Mouse (Mus musculus) heart, embryonic 11.5 days (tissue): ENCODE results near the gene Cdk19. TPM values are rescaled to one million over a fixed set of nuclear protein-coding genes. Genes with fewer than 3 reads are reported as not detected.

Experiments
- ATAC-seq: fragments of 200-750 bp; cut with Nextera tagmentation; replicated peaks from 2 replicates; pipeline ENCODE4 v1.8.0; 2017; ENCODE audit warnings: moderate library complexity; ENCODE audit not compliant: insufficient number of reproducible peaks, low FRiP score, low TSS enrichment
- H3K27ac ChIP-seq: fragments of 300-500 bp; sonication (generic); 2 replicates; pipeline ENCODE4 v1.5.1; 2014; ENCODE audit warnings: mild to moderate bottlenecking, low read depth, low read length
- H3K27me3 ChIP-seq: fragments of 300-500 bp; sonication (generic); 2 replicates; pipeline ENCODE4 v1.6.1; 2014; ENCODE audit warnings: mild to moderate bottlenecking, low read length, mixed read lengths; ENCODE audit not compliant: control insufficient read depth, insufficient read depth
- H3K36me3 ChIP-seq: fragments of 300-500 bp; sonication (generic); 2 replicates; pipeline ENCODE4 v1.6.1; 2014; ENCODE audit warnings: mild to moderate bottlenecking, low read length, moderate library complexity, mixed read lengths; ENCODE audit not compliant: control insufficient read depth, insufficient read depth
- H3K4me1 ChIP-seq: fragments of 300-500 bp; sonication (generic); 2 replicates; pipeline ENCODE4 v1.6.1; 2014; ENCODE audit warnings: low read length; ENCODE audit not compliant: control insufficient read depth, insufficient read depth
- H3K4me2 ChIP-seq: fragments of 300-500 bp; sonication (generic); 2 replicates; pipeline ENCODE4 v1.6.1; 2014; ENCODE audit warnings: mild to moderate bottlenecking, moderate library complexity
- H3K4me3 ChIP-seq: fragments of 300-500 bp; sonication (generic); 2 replicates; pipeline ENCODE4 v1.5.1; 2014; ENCODE audit warnings: low read depth, low read length
- H3K9ac ChIP-seq: fragments of 300-500 bp; sonication (generic); 2 replicates; pipeline ENCODE4 v1.6.1; 2014; ENCODE audit warnings: mild to moderate bottlenecking, low read depth, low read length, moderate library complexity
- H3K9me3 ChIP-seq: fragments of 300-500 bp; sonication (generic); replicated peaks from 2 replicates; pipeline ENCODE4 v1.6.1; 2016; ENCODE audit warnings: low read length; ENCODE audit not compliant: control insufficient read depth
- WGBS: fragments of 180-500 bp; shearing (Covaris S2); extraction: QIAGEN DNeasy Blood & Tissue Kit; methylation state at CpG from one replicate; pipeline ENCODE4 v1.1.7; 2014; ENCODE audit not compliant: insufficient replicate concordance; 5-methylcytosine and 5-hydroxymethylcytosine counted together
- polyA plus RNA-seq: library from polyadenylated mRNA; unstranded; fragments of >200 nt; fragmentation: Nextera tagmentation; extraction: Ambion mirVana; gene quantifications from 2 replicates; pipeline ENCODE4 v1.2.1, GENCODE M21; 2014

The Cdk19 gene
- polyA plus RNA-seq, 1 experiment from 2014 or later: 6.4 TPM

DNA sequence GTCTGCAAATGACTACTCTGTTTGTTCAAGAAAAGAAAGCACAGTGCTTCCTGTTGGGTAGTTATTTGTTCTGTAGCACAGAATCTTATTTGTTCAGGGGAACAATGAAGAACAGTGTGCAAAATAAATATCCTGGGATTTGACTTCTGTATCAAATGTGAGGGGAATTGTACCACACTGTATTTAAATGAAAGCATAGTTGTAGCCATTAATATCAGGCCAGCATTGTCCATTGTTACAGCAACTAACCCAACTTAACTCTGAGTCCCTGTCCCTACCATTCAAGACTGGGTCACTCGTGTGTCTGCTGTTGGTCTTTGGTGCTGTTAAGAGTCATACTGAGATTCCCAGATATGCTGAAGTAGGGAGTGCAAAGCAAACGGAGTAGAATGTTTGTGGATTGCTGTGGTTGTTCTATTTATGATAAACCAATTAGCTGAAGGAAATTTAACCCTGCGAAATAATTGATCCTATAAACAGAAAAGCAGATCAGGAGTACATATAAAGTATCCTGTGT, 106.8 kb downstream of the Cdk19 start:
- H3K4me1 ChIP-seq: no peaks in the 10 kb centered on the region; the same call in 1 of the 2 replicates
- WGBS: 52% methylated on average over 3 of the region's 3 CpGs
- no peaks in the 10 kb centered on the region for H3K9me3 ChIP-seq
- no peak overlapping the region for H3K27ac ChIP-seq
- H3K27me3 ChIP-seq: no peaks in the 10 kb centered on the region
- H3K36me3 ChIP-seq: no peaks in the 10 kb centered on the region
- no peak for ATAC-seq
- no peak overlapping the region for H3K9ac ChIP-seq
- no peak overlapping the region for H3K4me3 ChIP-seq
- H3K4me2 ChIP-seq: no peak overlapping the region

DNA sequence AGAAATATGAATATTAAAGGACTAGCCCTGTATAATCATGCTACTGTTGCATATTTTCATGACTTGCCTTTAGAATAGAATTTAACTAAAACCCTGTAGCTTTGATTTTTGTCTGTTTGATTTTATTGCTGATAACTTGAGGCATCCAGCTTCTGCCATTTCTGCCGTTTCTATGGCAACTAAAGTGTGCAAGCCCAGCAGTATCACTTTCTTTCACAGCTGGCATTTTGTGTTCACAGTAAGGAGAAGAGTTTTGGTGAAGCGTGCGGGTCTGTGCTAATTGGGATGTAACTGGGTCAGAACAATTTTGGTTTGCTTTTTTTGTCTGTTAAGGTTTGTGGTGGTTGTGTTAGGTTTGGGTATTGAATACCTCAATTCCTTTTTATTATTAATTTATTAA, 107.3 kb downstream of the Cdk19 start:
- H3K27me3 ChIP-seq: no peaks in the 10 kb centered on the region
- H3K4me1 ChIP-seq: peaks cover 3% of the 10 kb centered on the region
- no peak for ATAC-seq
- no peaks in the 10 kb centered on the region for H3K36me3 ChIP-seq
- H3K27ac ChIP-seq: no peak overlapping the region
- H3K4me2 ChIP-seq: no peak overlapping the region
- no peaks in the 10 kb centered on the region for H3K9me3 ChIP-seq
- 78% methylated on average over 3 of the region's 3 CpGs for WGBS
- H3K9ac ChIP-seq: no peak overlapping the region
- no peak overlapping the region for H3K4me3 ChIP-seq

DNA sequence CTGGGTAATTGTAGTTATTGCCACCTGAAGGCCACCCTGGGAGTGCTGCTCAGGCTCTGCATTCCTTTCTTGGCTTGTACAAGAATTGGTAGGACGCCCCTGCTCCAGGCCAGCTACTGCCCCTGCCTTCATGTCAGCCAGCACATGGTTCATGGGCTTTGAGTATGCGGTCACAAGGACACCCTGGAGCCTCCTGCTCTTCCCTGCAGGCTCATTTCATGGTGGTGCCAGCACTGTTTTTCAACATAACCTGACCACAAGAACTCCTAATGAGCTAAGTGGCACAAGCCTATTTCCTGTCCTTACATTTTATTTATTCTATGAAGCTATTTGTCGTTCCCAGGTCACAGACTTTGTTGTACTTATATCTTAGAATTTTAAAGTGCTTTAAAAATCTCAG, 107.9 kb downstream of the Cdk19 start:
- Histone ChIP-seq H3K4me1 (peaks cover 9% of the 10 kb centered on the region), H3K27me3 (no peaks in the 10 kb centered on the region), H3K9ac (no peak overlapping the region), H3K9me3 (no peaks in the 10 kb centered on the region), H3K27ac (no peak overlapping the region), H3K36me3 (no peaks in the 10 kb centered on the region), H3K4me2 (no peak overlapping the region), H3K4me3 (no peak overlapping the region)
- WGBS: 52% methylated on average over 3 of the region's 3 CpGs
- no peak for ATAC-seq

DNA sequence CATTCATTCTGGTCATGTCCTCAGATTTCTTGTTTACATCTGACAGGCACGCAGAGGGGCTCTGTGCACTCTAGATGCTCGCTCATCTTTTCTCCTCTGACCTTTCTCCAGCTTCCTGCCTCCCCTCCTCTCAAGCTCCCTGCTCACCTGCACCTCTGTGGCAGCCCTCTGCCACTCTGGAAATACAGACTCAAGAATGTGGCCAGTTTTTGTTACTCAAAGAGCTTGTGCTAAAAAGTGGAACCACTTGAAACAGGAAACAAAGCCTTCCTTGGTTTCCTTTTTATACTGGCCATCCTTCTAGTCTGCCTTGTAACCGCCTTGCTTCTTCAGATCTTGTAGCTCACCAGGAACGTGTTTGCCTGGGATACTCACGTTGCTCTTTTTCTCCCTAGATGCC, 108.6 kb downstream of the Cdk19 start:
- H3K9me3 ChIP-seq: no peaks in the 10 kb centered on the region
- no peaks in the 10 kb centered on the region for H3K27me3 ChIP-seq
- WGBS: 47% methylated on average over 5 of the region's 5 CpGs
- H3K36me3 ChIP-seq: no peaks in the 10 kb centered on the region
- peaks cover 10% of the 10 kb centered on the region for H3K4me1 ChIP-seq
- no peak for ATAC-seq
- H3K4me3 ChIP-seq: no peak overlapping the region
- no peak overlapping the region for H3K9ac ChIP-seq
- H3K27ac ChIP-seq: no peak overlapping the region
- H3K4me2 ChIP-seq: no peak overlapping the region

DNA sequence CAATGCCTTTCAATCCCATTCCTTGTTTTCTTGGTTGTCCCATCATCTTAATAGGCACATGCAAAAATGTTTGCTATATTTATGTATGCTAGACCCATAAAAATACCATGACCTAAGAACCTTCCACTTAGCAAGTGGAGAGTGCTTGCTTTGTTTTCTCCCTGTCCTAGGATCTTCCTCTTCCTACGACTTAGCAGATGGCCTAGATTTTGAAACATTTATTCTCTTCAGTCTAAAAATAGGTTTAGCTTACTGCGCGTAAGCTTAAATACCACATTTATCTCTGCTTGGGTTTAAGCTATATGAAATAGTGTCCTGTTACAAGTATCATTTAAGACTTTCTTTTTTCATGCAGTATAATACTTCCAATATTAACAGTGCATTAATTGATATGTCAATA, 109.1 kb downstream of the Cdk19 start:
- H3K36me3 ChIP-seq: no peaks in the 10 kb centered on the region
- H3K27me3 ChIP-seq: no peaks in the 10 kb centered on the region
- H3K4me2 ChIP-seq: no peak overlapping the region
- peaks cover 10% of the 10 kb centered on the region for H3K4me1 ChIP-seq
- no peak for ATAC-seq
- no peak overlapping the region for H3K4me3 ChIP-seq
- WGBS: 73% methylated on average over 3 of the region's 3 CpGs
- H3K27ac ChIP-seq: no peak overlapping the region
- no peak overlapping the region for H3K9ac ChIP-seq
- H3K9me3 ChIP-seq: no peaks in the 10 kb centered on the region

DNA sequence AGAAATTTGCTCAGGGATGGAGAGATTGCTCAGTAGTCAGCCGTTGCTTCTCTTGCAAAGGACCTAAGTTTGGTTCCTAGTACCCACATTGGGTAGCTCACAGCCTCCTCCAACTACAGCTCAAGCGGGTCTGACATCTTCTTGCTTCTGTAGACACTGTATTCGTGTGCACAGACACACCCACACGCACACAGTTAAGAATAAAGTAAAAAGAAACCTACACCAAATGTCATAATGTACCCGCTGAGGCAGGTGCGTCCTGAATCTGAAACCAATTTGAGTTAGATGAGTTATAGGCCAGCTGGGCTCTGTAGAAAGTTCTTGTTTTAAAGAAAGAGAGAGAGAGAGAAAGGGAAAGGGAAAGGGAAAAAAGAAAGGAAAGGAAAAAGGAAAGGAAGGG, 110.2 kb downstream of the Cdk19 start:
- Histone ChIP-seq H3K4me2 (no peak overlapping the region), H3K27ac (no peak overlapping the region), H3K4me3 (no peak overlapping the region), H3K36me3 (no peaks in the 10 kb centered on the region), H3K4me1 (peaks cover 10% of the 10 kb centered on the region), H3K9me3 (no peaks in the 10 kb centered on the region), H3K9ac (no peak overlapping the region), H3K27me3 (no peaks in the 10 kb centered on the region)
- 90% methylated on average over 6 of the region's 6 CpGs for WGBS
- ATAC-seq: no peak

DNA sequence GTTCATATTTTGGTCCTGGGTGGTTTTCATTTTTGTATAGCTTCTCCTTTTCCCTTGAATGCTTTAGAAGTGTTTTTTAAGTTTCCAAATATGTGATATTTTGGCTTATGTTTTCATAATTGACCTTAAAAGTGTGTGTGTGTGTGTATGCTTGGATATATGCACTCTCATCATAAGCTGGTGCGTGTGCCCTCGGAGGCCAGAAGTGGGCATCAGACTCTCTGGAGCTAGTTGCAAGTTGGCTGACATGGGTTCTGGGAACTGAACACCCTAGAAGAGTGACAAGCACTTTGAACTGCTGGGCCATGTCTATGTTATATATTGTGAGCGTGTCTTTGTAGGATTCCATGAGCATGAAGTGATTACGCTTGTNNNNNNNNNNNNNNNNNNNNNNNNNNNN, 110.8 kb downstream of the Cdk19 start:
- no peak overlapping the region for H3K4me3 ChIP-seq
- H3K9me3 ChIP-seq: no peaks in the 10 kb centered on the region
- no peak overlapping the region for H3K9ac ChIP-seq
- no peak overlapping the region for H3K4me2 ChIP-seq
- no peak overlapping the region for H3K27ac ChIP-seq
- WGBS: 94% methylated on average over 4 of the region's 4 CpGs
- no peak for ATAC-seq
- no peaks in the 10 kb centered on the region for H3K36me3 ChIP-seq
- H3K4me1 ChIP-seq: peaks cover 10% of the 10 kb centered on the region
- H3K27me3 ChIP-seq: no peaks in the 10 kb centered on the region

DNA sequence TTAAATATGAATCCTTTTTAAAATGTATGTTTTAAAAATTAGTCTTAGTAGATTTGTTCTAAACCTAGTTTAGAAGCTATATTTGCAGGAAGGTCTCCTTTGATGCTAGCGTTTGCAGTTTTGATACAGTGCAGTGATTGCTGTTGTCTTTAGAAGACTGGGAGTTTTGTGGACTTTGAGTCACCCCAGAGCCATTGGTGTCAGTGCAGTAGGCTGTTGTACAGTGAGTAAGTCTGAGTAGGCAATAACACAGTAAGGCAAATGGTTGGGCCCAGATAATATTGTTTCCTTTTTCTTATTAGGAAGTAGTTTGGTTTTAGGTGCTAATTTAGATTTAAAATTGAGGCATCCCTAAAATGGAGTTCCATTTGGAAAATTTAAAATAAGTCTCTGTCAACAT, 117.8 kb downstream of the Cdk19 start:
- H3K36me3 ChIP-seq: no peaks in the 10 kb centered on the region
- H3K9me3 ChIP-seq: no peaks in the 10 kb centered on the region
- no peak overlapping the region for H3K4me3 ChIP-seq
- no peaks in the 10 kb centered on the region for H3K27me3 ChIP-seq
- H3K4me2 ChIP-seq: no peak overlapping the region
- H3K9ac ChIP-seq: no peak overlapping the region
- H3K27ac ChIP-seq: no peak overlapping the region
- ATAC-seq: no peak
- 78% methylated on average over 1 of the region's 1 CpGs for WGBS
- peaks cover 3% of the 10 kb centered on the region; the same call in 1 of the 2 replicates for H3K4me1 ChIP-seq

DNA sequence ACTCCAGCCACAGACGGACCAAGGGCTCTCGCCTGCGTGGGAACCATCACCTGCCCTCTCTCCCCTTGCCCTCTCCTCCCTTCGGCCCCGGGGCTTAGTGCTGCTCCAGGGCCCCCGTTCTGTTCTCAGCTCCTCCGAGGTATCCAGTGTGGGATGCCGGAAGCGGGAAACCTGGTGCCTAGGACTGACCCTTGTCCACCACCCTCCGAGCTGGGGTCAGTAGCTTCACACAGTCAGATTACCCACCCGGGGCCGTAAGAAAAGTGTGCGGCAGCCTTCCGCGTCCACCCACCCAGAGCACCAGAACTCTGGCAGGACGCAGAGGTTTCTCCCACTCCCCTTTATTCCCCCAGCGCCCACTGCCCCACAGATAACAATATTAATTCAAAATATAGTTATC, 119.8 kb downstream of the Cdk19 start:
- Histone ChIP-seq H3K27me3 (no peaks in the 10 kb centered on the region), H3K4me3 (no peak overlapping the region), H3K4me1 (no peaks in the 10 kb centered on the region), H3K9ac (no peak overlapping the region), H3K36me3 (no peaks in the 10 kb centered on the region), H3K4me2 (no peak overlapping the region), H3K27ac (no peak overlapping the region), H3K9me3 (no peaks in the 10 kb centered on the region)
- 90% methylated on average over 17 of the region's 17 CpGs for WGBS
- ATAC-seq: no peak
